Mouse (Mus musculus) spleen, embryonic (tissue): ENCODE measurements around the gene Xpnpep1.

Experiments used
- CTCF ChIA-PET: fragments of 350-600 bp; sonication (Branson Sonifier 250); formaldehyde crosslinking; loops from one replicate; lab custom pipeline; 2022; lab: Charles Lee

Gene Xpnpep1

DNA sequence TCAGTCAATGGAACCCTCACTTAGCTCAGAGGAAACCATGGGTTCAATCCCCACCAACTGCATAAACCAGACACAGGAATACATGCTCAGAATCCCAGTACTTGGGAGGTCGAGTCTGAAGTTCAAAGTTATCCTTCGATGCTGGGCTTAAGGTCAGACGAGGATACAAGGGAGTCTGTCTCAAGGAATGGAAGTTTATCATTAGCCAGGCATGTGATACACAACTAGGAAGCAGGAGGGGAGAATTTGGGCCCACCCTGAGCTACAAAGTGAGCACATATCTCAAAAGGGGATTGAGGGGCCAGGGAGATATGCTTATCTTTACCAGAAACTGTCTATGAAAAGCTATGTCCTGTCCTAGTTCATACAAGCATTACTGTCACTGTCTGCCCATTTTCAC, 7.4 kb downstream of the Xpnpep1 start:
- CTCF ChIA-PET: no interaction called here

DNA sequence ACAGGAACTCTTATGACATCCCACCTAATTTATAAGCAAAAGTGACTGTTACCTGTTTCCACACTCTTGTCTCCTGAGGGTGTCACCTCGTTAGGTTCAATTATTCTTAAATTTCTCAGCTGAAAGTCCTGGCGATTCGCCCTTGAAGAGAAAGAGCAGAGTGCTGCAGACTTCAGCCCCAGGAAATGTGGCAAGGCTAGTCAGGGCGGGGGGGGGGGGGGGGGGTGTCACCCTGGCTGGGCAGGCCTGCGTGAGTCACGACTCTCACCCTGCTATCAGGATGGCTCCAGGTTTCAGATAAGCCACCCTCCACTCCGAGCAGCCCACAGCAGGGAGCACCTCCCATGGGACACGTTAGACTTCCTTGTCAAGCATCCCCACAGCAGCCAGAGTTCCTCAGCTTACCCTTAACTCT, 8.1 kb downstream of the Xpnpep1 start:
- CTCF ChIA-PET: no interaction called here

DNA sequence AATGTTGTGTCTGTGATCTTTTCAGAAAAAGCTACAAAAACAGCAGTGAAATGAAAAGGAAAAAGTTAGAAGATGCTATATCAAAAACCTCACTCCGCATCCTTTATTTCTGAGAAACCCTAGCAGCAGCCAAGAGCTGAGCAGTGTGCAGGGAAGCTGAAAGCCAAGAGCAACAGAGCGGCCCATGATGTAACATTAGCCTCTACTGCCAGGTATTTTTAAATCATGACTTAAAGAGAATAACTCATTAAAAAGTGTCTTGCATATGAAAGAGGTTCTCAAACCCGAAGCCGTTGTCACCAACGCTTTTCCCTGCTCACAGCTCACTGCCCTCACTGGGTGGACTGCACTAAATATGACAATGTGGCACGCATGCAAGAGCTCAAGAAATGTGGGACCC, 9.7 kb downstream of the Xpnpep1 start:
- CTCF ChIA-PET: no interaction called here

DNA sequence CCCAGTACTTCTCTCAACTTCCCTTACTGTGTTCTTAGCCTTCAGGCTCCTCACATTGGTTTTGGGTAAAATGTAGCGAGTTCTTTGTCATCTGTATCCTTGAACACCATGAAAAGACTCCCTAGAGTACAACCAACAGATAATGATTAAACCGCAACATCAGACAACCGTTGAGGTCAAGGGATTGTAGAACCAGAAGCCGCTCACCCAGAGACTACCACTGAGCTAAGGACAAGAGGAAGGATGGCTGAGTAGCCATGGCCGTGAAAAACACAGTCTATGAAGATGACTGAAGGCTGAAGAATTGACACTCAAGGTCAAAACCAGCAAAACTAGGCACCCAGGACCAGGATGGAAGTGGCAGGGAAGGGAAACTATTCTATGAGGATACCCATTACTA, 10.3 kb downstream of the Xpnpep1 start:
- CTCF ChIA-PET: no interaction called here

DNA sequence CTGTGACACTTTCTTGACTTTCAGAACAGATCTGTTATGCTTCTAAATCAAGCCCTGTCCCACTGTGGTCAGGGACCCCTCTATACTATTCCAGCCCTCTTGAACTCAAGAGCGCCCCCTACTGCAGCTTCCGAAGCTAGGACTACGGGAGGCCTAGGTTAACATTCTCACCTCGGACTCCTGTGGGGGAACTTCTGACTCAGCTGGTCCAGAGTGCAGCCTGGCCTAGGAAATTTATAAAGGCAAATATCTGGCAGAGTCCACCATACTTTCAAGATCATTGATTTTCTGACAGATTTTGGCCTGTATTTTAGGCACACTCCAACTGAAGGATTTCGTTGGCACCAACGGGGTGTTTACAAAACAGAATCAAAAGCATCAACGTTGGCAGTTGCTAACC, 11.0 kb downstream of the Xpnpep1 start:
- CTCF ChIA-PET: no interaction called here

DNA sequence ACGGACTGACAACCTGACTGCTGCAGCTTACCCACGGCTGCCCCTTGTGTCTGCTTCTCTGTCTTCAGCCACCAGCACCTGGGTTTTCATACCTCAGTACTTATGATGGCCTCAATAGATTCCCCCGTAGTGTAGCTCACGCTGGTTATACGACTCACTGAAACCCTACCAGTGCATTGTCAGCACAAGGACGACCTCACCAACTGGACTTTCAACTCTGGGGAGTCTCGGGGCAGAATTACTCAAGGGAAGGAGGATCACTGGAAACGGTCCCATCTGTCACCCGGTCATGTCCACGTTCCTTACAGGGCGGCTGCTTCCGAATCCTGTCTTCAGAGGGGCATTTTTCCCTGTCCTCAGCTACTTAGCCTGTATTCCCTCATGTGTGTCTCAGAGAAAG, 11.8 kb downstream of the Xpnpep1 start:
- CTCF ChIA-PET: no interaction called here

DNA sequence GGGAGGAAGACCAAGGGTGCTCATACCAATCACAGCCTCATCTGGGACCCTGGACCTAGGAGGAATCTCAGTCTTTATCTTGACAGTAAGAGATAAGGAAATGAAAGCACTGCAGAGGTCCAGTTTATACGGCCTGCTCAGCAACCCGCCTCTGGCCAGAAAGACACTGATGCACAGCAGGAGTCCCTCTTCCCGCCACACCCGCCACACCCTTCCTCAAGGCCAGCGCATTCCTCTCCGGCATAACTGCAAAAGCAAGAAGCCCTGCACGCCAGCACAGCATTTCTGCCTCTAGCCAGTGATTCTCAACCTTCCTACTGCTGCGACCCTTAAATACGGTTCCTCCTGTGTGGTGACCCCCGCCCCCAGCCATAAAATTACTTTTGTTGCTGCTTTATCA, 16.8 kb downstream of the Xpnpep1 start:
- CTCF ChIA-PET: no interaction called here

DNA sequence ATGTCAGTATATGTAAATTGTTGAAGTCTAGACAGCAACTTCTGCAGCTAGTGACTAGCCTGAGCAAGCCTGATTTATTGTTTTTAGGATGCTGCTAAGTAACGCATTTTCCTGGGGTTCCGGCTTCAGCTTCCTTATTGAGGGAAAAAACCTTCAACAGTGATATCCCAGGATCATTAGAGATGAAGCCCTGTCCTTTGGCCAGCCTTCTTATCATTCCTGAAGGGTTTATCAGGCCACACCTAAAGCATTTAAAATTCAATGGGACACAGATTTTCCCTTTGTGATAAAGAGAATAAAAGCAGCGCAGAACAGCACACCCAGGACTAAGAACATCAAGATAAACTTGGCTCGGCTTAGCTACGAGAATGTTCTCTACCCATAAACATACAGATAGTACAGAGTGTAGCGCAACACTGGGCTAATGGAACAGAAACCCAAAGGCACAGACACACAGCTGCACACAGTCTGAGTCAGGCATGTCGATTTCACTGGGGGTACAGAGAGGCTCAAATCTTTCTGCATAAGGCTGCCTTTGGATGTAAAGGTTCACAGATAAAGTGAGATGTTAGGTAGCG, 17.9 kb downstream of the Xpnpep1 start:
- CTCF ChIA-PET: interaction anchor here (0.6 kb wide), 1 partner anchor 61 kb away, joined by 4 read pairs; no protein-coding TSS in a partner anchor

DNA sequence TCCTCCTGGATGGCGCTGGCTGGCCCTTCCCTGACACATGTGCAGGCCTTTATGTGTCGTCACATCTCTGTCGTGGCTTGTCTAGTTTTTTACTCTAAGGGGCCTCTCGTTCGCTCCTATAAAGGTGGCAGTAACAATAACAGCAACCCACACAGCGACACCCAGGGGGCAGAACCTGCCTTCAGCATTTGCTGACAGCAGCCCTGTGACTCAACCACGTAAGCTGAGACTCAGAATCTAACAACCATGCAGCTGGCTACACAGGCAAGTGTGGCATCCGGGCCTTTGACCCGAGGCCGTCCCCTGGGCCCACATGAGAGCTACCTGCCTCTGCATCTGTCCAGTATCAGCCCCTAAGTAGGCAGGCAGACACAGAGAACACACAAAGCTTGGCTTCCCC, 18.5 kb downstream of the Xpnpep1 start:
- CTCF ChIA-PET: interaction anchor here (0.6 kb wide), 1 partner anchor 61 kb away, joined by 4 read pairs; no protein-coding TSS in a partner anchor

DNA sequence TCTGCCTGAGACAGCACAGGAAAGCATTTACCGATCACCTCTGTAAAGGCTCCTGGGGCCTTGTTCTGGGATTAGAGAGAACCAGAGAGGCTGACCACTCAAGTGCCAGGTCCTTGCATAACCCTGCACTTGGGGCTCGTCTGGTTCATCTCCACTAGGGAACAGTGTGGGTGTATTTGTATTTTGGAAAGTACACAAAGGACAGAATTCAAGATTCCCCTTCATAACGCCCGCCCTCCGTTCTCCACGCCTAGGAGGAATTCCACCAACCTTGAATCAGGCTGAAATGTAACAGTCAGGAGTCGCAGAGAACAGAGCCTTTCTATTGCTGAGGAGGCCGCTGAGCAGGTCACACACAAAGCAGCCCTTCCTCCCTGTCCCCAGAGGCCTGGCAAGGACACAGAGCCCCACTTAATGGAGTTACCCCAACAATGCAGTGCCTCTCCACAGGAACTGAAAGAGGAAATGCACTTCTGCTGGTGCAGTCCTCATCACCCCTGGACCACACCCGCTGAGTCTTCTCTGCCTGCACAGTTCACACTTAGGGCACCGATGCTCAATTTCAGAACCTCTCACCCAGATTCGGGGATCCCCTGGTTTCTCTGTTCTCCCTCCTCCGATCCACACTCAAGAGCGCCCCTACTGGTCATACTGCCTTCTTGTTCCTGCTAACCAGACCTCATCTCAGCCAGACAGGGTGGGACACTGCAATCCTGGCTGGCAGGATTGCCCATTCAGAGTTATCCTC, 20.1 kb downstream of the Xpnpep1 start:
- CTCF ChIA-PET: interaction anchor here (0.6 kb wide), 1 partner anchor 381 kb away, joined by 3 read pairs; no protein-coding TSS in a partner anchor

DNA sequence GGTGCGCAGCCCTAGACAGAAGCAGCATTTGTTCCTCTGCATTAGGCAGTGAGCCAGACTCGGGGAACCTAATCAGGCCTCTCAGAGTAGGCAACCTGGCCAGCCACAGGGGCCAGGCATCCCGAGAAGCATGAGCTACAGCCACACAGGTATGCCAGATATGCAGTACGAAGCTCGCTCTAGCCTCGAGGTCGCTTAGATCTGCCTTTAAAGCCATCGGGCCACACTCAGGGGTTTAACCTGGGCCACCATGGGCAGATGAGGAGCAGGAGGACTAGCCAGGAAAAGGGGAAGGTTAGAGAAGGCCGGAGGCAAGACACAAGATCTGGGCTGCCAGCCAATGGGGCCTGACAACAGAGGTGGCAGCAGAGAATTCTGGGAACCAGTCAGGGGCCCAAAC, 22.1 kb downstream of the Xpnpep1 start:
- CTCF ChIA-PET: no interaction called here

DNA sequence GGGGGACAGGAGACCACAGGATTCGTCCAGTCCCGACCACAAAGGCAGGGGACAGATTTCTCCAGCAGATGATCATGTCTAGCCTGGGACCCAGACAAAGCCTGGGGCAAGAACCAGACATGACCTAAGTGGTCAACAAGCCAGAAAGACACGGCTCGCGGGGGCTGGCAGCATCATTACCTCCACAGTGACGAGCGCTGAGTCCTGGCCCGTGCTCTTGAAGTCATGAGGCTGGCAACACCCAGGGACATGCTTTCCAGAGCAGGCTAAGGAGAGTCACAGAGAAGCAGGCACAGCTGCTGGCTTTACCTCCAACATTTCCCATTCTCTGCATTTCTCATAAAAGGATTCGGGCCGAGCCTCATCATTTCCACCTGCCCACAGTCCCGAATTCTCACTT, 22.8 kb downstream of the Xpnpep1 start:
- CTCF ChIA-PET: interaction anchor here (0.6 kb wide), 1 partner anchor 9 kb away, joined by 3 read pairs; no protein-coding TSS in a partner anchor

DNA sequence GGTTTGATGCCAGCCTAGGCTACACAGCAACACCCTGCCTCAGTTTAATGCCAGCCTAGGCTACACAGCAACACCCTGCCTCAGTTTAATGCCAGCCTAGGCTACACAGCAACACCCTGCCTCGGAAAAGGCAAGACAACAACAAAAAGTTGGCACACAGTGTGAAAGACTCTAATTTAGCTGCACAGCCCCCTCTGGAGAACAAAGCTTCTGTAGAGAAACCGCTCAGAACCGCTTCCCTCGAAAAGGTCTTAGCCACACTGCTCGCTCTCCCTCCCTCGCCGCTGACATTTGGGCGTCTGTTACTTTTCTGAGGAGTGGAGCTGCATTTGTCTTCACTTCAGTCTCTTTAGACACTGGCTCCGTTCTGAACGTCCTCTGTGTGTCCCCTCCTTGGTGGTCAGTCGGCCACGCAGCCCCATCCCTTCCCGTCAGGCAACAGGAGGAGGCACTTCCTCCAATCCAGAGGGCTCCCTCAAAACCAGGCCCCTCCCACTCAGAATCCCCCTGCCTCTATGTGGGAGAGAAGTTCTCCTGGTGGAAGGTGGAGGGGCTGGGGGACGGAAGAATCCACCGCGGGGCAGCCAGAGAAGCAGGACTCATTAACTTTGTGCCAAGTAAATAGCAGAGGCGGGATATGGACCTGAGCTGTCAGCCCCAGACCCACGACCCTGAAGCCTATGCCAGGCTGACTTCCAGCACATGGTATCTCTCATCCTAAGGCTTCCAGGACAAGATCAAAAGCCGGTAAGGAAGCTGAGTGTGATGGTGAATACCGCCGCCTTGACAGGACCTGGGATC, 24.9 kb downstream of the Xpnpep1 start:
- CTCF ChIA-PET: no interaction called here

DNA sequence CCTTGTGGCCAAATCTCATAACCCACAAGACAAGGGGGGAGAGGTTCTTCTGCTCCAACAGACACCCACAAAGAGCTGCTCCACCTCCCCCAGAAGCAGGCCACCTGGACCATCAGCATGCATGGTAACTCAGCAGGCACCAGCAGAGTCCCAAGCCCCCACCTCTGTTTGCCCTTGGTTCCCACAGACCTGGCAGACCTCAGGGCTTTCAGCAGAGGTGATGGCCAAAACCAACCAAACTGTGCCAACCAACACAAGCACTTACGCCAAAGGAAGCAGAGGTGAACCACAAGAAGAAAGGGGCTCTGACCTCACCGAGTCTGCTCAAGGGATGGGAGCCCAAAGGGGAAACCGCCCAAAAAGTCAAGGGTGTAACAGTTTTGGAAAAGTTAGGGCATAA, 26.3 kb downstream of the Xpnpep1 start:
- CTCF ChIA-PET: no interaction called here

DNA sequence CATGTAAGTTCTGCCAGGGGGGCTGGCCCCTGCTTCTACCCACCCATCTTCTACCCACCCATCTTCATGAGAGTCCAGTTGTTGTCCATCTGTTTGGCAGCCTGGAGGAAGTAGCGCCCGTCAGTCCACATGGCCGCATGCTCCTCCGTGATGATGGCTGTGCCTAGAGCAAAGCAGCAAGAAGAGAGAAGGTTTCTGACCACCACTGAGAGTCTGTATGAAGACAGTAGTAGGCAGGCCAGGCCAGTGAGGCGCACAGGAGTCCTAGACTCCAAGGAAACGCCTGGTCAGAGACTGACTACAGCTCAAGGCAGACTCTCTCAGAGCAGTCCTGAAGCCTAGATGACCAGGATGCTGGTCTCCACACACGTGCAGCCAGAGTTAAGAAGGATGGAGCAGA, 26.7 kb downstream of the Xpnpep1 start:
- CTCF ChIA-PET: no interaction called here

DNA sequence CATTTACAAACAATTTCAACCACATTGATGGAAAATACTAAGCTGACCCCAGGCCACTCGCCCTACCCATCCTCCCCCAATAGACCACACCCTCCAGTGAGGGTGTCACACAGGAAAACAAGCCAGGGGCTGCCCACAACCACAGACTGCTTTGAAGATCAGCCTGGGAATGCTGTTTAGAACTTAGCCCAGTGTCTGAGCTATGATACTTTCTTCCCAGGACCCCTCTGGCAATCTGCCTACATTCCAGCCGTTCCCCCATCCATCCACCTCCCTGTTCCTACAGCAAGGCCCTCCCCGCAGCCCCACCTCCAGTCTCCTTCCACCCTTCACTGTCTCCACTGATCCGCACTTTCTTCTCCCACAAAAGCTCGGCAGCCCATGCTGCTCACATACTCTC, 29.1 kb downstream of the Xpnpep1 start:
- CTCF ChIA-PET: no interaction called here

DNA sequence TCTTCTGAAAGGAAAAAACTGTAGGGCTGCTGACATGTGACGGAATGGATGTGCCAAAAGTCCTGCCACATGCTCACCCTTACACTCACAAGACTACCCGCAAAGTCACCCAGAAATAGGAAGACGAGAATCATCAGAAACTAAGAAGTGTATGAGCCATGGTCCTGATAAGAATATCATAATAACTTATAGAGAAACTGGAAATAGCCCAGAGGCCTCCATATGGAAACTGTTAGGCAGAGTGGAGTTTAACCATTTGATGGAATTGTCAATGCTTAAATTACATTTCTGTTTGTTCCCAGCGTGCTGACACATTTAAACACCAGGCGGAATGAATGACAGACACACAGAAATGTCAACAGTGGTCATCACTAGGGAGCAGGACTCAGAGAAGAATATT, 31.1 kb downstream of the Xpnpep1 start:
- CTCF ChIA-PET: no interaction called here

DNA sequence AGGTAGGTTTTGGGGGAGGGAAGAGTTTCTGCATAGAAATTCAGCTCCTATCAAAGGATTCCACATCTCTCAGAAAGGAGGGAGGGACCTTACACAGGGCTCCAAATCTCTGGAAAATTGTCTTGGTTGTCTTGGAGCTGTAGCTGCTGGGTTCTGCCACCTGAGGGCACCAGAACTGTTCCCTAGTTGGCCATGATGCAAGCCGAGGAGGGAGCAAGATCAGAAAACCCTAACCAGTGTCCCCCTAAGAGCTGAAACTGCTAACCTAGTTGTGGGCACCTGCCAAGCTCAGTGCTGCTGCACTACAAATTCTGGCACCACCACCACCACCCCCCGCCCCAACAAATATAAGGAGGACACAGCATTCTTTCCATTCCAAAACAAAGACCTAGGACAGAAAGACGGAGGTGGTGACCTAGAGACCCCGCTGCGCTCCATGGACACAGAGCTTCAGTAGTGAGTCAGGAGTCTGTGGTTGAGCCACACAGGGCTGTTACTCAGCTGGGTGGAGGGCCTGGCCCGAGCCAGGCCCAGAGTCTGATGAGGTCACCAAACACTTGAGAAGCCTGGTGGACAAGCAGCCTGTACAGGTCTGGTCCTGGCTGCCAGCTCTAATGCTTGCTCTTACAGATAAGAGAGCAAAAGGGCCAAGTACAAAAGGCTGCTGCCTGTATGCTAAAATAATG, 31.9 kb downstream of the Xpnpep1 start:
- CTCF ChIA-PET: interaction anchor here (0.6 to 0.7 kb wide), 2 partner anchors 256 to 495 kb away, joined by 5 to 10 read pairs; no protein-coding TSS in a partner anchor

DNA sequence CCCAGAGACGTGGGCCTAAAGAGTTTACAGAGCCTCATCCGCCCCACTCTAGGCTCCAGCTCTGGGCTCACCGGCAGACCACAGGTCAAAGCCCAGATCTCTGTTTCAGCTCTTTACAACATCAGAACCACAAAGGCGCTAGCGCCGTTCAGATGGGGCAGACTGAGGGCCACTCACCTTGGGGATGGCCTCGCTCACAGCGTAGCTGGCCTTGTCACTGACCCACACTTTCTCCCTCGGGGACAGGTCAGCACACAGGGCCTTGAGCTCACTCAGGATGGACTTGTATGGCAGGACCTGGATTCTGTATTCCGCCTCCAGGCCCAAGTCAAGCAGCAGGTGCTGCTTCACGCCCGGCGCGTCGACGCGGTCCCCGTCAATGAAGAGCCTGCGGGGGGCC, 34.0 kb downstream of the Xpnpep1 start:
- CTCF ChIA-PET: no interaction called here

DNA sequence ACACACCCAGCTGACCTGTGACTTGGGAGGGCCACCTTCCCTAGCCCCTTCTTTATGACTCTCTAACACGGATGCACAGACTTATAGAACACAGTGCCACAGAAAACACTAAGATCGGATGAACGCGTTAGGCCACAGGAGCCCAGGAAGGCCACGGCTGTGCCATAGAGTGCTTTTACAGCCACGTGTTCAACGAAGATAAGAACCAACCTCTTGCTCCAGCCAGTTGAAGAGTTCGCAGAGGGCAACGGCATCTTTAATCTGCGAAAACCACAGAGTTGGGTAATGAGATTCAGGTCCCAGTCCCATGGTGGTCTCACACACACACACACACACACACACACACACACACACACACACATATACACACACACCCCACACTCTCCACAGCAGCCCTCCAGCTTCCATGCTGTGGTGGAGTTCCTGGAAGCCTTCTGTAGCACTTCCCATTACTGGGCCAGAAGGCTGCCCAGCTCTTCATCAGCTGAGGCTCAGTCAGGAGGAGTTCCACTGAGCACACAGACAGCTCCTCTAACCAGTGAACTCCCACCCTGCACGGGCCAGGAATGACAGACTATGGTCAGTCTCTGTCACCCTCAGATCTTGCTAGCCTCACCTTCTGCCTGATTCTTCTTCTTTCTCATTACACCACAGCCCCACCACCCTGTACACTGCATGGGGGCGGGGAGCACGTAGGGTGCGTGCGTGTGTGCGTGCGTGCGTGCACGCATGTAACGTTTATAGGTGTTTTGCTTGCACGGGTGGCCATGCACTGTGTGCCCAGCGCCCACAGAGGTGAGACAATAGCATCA, 36.3 kb downstream of the Xpnpep1 start:
- CTCF ChIA-PET: no interaction called here
